8 mouse cellular contexts compared by ENCODE assay signal in the genomic region with DNA sequence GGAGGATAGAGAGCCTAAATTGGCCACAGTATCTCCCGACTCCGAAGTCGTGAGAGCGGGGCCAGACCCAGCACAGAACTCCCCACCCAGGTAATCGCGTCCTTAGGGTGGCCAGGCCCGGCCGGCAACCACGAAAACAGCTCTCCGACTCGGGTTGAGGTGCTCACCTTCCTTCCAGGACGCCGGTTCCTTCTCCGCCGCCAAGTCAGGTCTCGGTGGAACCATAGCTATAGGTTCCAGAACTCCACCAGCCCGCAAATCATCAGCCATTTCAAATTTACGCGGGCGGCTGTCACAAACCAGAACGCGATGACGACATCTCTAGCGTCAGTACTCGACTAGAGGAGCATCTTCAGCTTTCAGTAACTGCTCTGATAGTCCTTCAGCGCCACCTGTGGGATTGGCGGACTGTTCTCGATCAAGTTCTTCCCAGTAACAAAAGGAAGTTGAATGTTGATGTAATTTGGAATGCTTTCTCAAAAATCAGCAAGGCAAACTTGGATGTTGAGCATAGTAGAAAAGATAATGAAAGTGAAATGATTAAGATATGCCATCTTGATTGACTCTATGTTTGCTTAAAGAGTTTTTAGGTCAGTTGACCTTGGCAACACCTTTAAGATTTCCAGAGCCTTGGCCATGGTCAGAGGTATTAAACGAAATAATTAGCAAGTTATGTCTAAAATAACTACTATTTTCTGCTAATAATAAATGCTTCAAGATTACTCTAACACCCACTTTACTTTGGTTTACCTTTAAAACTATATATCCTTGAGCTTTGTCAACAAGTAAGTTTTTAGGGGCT. TPM values are rescaled to one million over a fixed set of nuclear protein-coding genes. Genes with fewer than 3 reads are reported as not detected.
DNase-seq lines count a peak whose midpoint lies in the region; ATAC-seq lines count a peak whose summit lies in the region.

A gene (minus strand): TSS at position 314 of the 802 bp plus-strand sequence.

- no peaks in the 10 kb centered on the region for H3K36me3 ChIP-seq in forebrain, embryonic 14.5 days (ENCODE audit: control insufficient read depth, insufficient read depth, low read length)
- H3K36me3 ChIP-seq in neural tube, embryonic 15.5 days, result no peaks in the 10 kb centered on the region

- H3K4me3 ChIP-seq in forebrain, embryonic 14.5 days (ENCODE audit: low read depth, low read length), result peak within 1 kb of the TSS; percentile 69
- H3K4me3 ChIP-seq in neural tube, embryonic 15.5 days (replicated peaks), result peak within 1 kb of the TSS; percentile 62

- H3K4me1 ChIP-seq in forebrain, embryonic 14.5 days (ENCODE audit: control insufficient read depth, insufficient read depth, low read length), result peaks cover 4% of the 10 kb centered on the region; the same call in 1 of the 2 replicates
- H3K4me1 ChIP-seq in neural tube, embryonic 15.5 days, result peaks cover 11% of the 10 kb centered on the region

- 8% methylated on average over 29 of the region's 29 CpGs for WGBS in forebrain, embryonic 14.5 days
- WGBS in neural tube, embryonic 15.5 days, result 7% methylated on average over 29 of the region's 29 CpGs

- DNase-seq in ES-CJ7 (ENCODE audit: low read depth, low spot score), result peak; percentile 98
- DNase-seq in cerebellum, adult 11 months, result peak; percentile 68
- DNase-seq in forebrain, embryonic 14.5 days (ENCODE audit: low spot score), result peak; percentile 99
- peak; percentile 89 to 94 for DNase-seq in heart, postnatal 14 days
- peak; percentile 92 for DNase-seq in layer of hippocampus, adult 11-12 months (ENCODE audit: low spot score)
- peak; percentile 87 to 92 for DNase-seq in lung, adult 18-20 months
- DNase-seq in testis, postnatal 14 days (ENCODE audit: low spot score), result peak; percentile 88

- ATAC-seq in forebrain, embryonic 14.5 days, result peak; percentile 97
- peak; percentile 99 for ATAC-seq in neural tube, embryonic 15.5 days (ENCODE audit: low FRiP score)

- H3K4me2 ChIP-seq in forebrain, embryonic 14.5 days (ENCODE audit: low read length), result peak within 1 kb of the TSS; percentile 70
- H3K4me2 ChIP-seq in neural tube, embryonic 15.5 days, result peak within 1 kb of the TSS; percentile 93

- H3K9me3 ChIP-seq in forebrain, embryonic 14.5 days (replicated peaks; ENCODE audit: control insufficient read depth, low read length), result no peaks in the 10 kb centered on the region
- no peaks in the 10 kb centered on the region for H3K9me3 ChIP-seq in neural tube, embryonic 15.5 days (replicated peaks)

- no peak within 1 kb of the TSS for H3K27ac ChIP-seq in forebrain, embryonic 14.5 days (ENCODE audit: low read depth, low read length)
- no peak within 1 kb of the TSS for H3K27ac ChIP-seq in neural tube, embryonic 15.5 days (replicated peaks)

- intact Hi-C loops in heart, postnatal 14 days (cut with DNase I), result loop anchor here (5.0 kb wide), 2 partner anchors 58 to 102 kb away; no protein-coding TSS in a partner anchor

- H3K27me3 ChIP-seq in forebrain, embryonic 14.5 days (replicated peaks; ENCODE audit: control insufficient read depth, insufficient read depth, low read length), result no peaks in the 10 kb centered on the region
- no peaks in the 10 kb centered on the region for H3K27me3 ChIP-seq in neural tube, embryonic 15.5 days (replicated peaks)

- peak within 1 kb of the TSS; percentile 64 for H3K9ac ChIP-seq in forebrain, embryonic 14.5 days (ENCODE audit: low read length)
- peak within 1 kb of the TSS; percentile 47 for H3K9ac ChIP-seq in neural tube, embryonic 15.5 days (replicated peaks)

RNA-seq across cellular contexts. Expression of the gene that starts here (rescaled TPM):
- 29.1 and 33.9 TPM in 2 replicates for polyA plus RNA-seq in forebrain, embryonic 14.5 days (2014; fragmentation: Nextera tagmentation; extraction: Ambion mirVana)
- total RNA-seq in heart, postnatal 14 days (2021), result 1 to 10 TPM; 1.7 to 3.6 TPM
- polyA plus RNA-seq in neural tube, embryonic 15.5 days (2015; fragmentation: Nextera tagmentation; extraction: Ambion mirVana), result 8.2 and 23.0 TPM in 2 replicates
